ENCODE assay signal across 24 mouse cellular contexts in genomic region chr6:131370767-131371166, GRCm38 (mm10). TPM values are rescaled to one million over a fixed set of nuclear protein-coding genes. Genes with fewer than 3 reads are reported as not detected.
"Had no signal": no experiment of that assay in that cellular context is flagged by ENCODE, and none has a peak within 500 bp of the region (broad histone marks: within the 10 kb centered on the region; RNA-seq: fewer than 3 reads in every experiment).

No protein-coding gene starts in this region.

- H3K4me1 ChIP-seq: hindbrain, embryonic 10.5 days; hindbrain, embryonic 12.5 days; intestine, embryonic 15.5 days; limb, embryonic 13.5 days; limb, embryonic 15.5 days had no signal

- H3K9ac ChIP-seq: hindbrain, embryonic 12.5 days; hindbrain, embryonic 14.5 days; intestine, embryonic 15.5 days; limb, embryonic 13.5 days; limb, embryonic 15.5 days; liver, embryonic 12.5 days; liver, embryonic 14.5 days had no signal

- DNase-seq: gastrocnemius, postnatal 14 days; heart, adult 18-20 months; heart, postnatal 10 days; heart, postnatal 4 days; kidney, adult 9 months; kidney, postnatal 14 days; layer of hippocampus, adult 9-11 months; layer of hippocampus, postnatal 36 days; left cerebral cortex, postnatal 4 days had no signal

- H3K27me3 ChIP-seq: hindbrain, embryonic 12.5 days; intestine, embryonic 15.5 days; limb, embryonic 13.5 days; limb, embryonic 15.5 days; liver, embryonic 12.5 days had no signal

- H3K9me3 ChIP-seq: heart, embryonic 10.5 days; hindbrain, embryonic 10.5 days; hindbrain, embryonic 12.5 days; intestine, embryonic 15.5 days; limb, embryonic 13.5 days; limb, embryonic 15.5 days; liver, embryonic 12.5 days had no signal

- H3K4me2 ChIP-seq: hindbrain, embryonic 12.5 days; hindbrain, embryonic 14.5 days; intestine, embryonic 15.5 days; limb, embryonic 13.5 days; limb, embryonic 15.5 days; liver, embryonic 12.5 days had no signal

- ATAC-seq: hindbrain, embryonic 16.5 days; inflammation-experienced regulatory T-cells, adult 6 months; intestine, embryonic 15.5 days; intestine, postnatal 0 days; liver, embryonic 12.5 days had no signal

- H3K27ac ChIP-seq: heart, embryonic 10.5 days; hindbrain, embryonic 10.5 days; hindbrain, embryonic 12.5 days; hindbrain, embryonic 14.5 days; intestine, embryonic 15.5 days; kidney, postnatal 0 days; limb, embryonic 13.5 days; limb, embryonic 15.5 days; liver, embryonic 12.5 days; liver, embryonic 14.5 days had no signal

- H3K4me3 ChIP-seq: heart, embryonic 10.5 days; hindbrain, embryonic 10.5 days; hindbrain, embryonic 12.5 days; intestine, embryonic 15.5 days; limb, embryonic 13.5 days; limb, embryonic 15.5 days; liver, embryonic 12.5 days had no signal

RNA-seq across cellular contexts. Expression of gene Styk1, which starts 17.4 kb away (rescaled TPM):
- total RNA-seq: granulocyte monocyte progenitor cell, adult 5-6 weeks; liver, adult 2 months had no signal
- polyA plus RNA-seq: inflammation-experienced regulatory T-cells, adult 6 months; liver, adult 2 months had no signal
